Mouse (Mus musculus): ENCODE data around the gene Synpo2l. TPM values are rescaled to one million over a fixed set of nuclear protein-coding genes. Genes with fewer than 3 reads are reported as not detected.
A peak's percentile ranks its signal among the peaks of the same experiment; 100 is the strongest.
"Not testable (repeated sequence)": the region's sequence is repeated elsewhere in the genome, so short reads cannot be mapped to it uniquely, and the experiment has no call there.

Gene Synpo2l
- total and polyA plus RNA-seq, 2 experiments from 2014 or later: 0.28 to 0.33 TPM

DNA sequence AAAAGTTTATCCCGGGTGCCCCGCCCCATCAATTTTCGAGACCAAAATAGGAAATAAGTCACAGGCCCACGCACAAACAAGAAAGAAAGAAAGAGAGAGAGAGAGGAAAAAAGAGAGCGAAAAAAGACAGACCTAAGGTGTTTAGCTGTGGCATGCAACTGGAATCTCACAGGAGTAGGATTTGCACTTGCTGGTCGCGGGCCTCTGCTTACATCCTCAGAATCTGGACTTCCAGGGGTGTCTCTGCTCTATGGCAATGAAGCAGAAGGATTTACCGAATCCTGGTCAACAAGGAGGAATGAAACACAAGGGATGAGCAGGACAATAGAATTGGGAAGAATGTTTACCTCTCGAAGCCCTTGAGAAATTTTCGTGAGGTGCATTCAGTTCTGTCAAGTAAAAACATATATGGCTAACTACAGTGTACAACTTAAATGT is 26.7 kb downstream of the Synpo2l start:
- DNase-seq (ENCODE audit: low spot score) (no peak), ATAC-seq (ENCODE audit: low FRiP score) (no peak)
- 11% methylated on average over 10 of the region's 10 CpGs for WGBS
- Histone ChIP-seq H3K4me1 (ENCODE audit: insufficient read depth, low read length) (0 out of 2 replicates have a peak, but pooled peaks cover 4% of the 10 kb centered on the region), H3K4me2 (ENCODE audit: low read depth, low read length, poor library complexity, severe bottlenecking) (peak overlapping the region; percentile 71), H3K27me3 (ENCODE audit: insufficient read depth, low read length) (no peaks in the 10 kb centered on the region), H3K9me3 (ENCODE audit: low read length) (no peaks in the 10 kb centered on the region), H3K27ac (ENCODE audit: low read depth, low read length) (peak overlapping the region; percentile 93), H3K4me3 (ENCODE audit: low read depth, low read length) (peak overlapping the region; percentile 78), H3K36me3 (ENCODE audit: insufficient read depth, low read length) (no peaks in the 10 kb centered on the region), H3K9ac (replicated peaks; ENCODE audit: low read length, poor library complexity, severe bottlenecking) (peak overlapping the region; percentile 80)
- no peak for TF ChIP-seq CTCF (IDR thresholded peaks at IDR 0.05)

DNA sequence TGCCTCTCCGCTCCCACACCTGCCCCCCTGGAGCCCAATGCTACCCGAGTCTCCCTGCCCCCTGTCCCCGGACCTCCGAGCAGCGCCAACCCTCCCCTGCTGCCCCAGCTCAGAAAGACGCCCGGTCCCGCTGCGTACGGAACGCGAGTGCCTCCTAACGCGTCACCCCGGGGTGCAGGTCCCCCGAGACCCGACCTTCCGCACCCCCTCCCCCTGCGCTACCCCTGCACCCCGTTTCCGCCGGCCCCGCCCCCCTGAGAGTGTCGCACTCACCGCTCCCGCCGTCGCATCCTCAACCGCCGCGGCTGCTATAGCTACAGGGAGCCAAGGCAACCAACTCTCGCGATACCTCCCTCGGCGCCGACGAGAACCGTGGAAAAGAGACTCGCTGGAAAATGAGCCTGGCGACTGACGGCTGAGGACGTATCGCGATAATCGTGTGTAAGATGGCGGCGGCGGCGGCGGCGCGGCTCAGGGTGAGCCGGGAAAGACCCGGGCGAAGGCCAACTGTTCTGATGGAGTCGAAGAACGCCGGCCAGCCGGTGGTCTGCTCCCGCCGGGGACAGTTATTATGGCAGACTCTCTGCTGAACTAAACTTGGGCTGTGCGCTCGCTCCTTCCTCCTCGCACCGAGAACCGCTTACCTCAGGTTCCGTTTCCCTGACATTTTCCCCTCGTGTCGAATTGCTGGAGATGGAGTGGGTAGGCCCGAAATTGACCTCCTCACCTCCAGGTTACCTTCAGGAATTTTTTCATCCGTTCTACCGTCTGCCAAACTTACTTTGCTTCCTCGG is 27.3 kb downstream of the Synpo2l start, which contains the start of gene Usp54:
Usp54 (minus strand) TSS at position 420 of the 794 bp plus-strand sequence.
- H3K36me3 ChIP-seq (ENCODE audit: insufficient read depth, low read length): no peaks in the 10 kb centered on the region
- peak within 1 kb of the TSS; percentile 71 for H3K4me2 ChIP-seq (ENCODE audit: low read depth, low read length, poor library complexity, severe bottlenecking)
- H3K27me3 ChIP-seq (ENCODE audit: insufficient read depth, low read length): no peaks in the 10 kb centered on the region
- DNase-seq (ENCODE audit: low spot score) (peak; percentile 98), ATAC-seq (ENCODE audit: low FRiP score) (peak; percentile 97)
- under 1% methylated on average over 72 of the region's 73 CpGs for WGBS
- H3K4me3 ChIP-seq (ENCODE audit: low read depth, low read length): peak within 1 kb of the TSS; percentile 78
- 0 out of 2 replicates have a peak, but pooled peaks cover 4% of the 10 kb centered on the region for H3K4me1 ChIP-seq (ENCODE audit: insufficient read depth, low read length)
- no peak for TF ChIP-seq CTCF (IDR thresholded peaks at IDR 0.05)
- peak within 1 kb of the TSS; percentile 80 for H3K9ac ChIP-seq (replicated peaks; ENCODE audit: low read length, poor library complexity, severe bottlenecking)
- H3K9me3 ChIP-seq (ENCODE audit: low read length): no peaks in the 10 kb centered on the region
- peak within 1 kb of the TSS; percentile 93 for H3K27ac ChIP-seq (ENCODE audit: low read depth, low read length)

DNA sequence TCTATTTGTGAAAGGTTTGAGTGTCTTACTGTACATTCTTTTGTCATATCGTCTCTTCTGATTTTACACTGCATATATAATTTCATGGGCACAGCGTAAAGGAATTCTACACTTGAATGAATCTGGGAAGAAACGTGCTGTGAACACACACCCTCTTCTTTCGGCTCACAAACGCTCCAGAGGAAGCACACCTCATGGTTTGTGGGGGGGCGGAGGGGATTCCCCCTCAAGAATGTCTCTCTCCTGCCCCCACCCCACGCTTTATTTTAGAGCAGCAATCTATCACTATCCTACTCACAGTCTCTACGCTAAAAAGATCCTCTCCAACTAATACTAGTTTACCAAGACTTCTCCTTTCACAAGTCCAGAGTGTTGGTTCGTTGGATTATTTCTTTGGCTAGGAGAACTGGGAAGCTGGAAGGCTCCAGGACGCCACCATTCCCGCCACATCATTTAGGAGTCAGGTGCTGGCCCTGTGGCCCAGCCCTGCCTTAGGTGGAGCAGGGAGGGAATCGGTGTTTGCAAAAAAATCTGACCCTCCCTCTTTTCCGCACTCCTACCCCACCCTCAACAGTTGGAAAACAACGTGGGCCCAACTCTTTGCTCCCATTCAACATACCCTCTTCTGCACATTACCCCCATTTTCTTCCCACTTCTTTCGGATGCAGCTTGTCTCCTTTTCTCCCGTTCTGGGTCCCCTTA is 28.1 kb downstream of the Synpo2l start:
- Histone ChIP-seq H3K36me3 (ENCODE audit: insufficient read depth, low read length) (no peaks in the 10 kb centered on the region), H3K9me3 (ENCODE audit: low read length) (no peaks in the 10 kb centered on the region), H3K4me3 (ENCODE audit: low read depth, low read length) (peak overlapping the region; percentile 78), H3K9ac (replicated peaks; ENCODE audit: low read length, poor library complexity, severe bottlenecking) (peak overlapping the region; percentile 80), H3K27ac (ENCODE audit: low read depth, low read length) (peak overlapping the region; percentile 90), H3K27me3 (ENCODE audit: insufficient read depth, low read length) (no peaks in the 10 kb centered on the region), H3K4me2 (ENCODE audit: low read depth, low read length, poor library complexity, severe bottlenecking) (peak overlapping the region; percentile 71), H3K4me1 (ENCODE audit: insufficient read depth, low read length) (0 out of 2 replicates have a peak, but pooled peaks cover 4% of the 10 kb centered on the region)
- ATAC-seq (ENCODE audit: low FRiP score) (peak; percentile 67), DNase-seq (ENCODE audit: low spot score) (peak; percentile 8)
- no peak for TF ChIP-seq CTCF (IDR thresholded peaks at IDR 0.05)
- 1% methylated on average over 16 of the region's 16 CpGs for WGBS

DNA sequence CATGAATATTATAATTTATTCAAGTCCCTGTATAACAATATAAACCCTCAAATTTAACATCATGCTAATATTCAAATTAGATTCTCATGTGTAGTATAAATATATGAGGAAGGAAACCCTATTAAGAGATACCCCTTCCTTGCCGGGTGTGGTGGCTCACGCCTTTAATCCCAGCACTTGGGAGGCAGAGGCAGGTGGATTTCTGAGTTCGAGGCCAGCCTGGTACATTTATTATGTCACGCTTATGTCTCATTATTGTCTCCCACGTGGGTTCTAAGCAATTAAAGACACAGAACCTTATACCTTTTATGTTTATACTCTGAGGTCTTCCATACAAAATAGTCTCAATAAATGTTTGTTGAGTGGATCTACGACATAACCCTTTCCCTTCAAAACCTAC is 29.5 kb downstream of the Synpo2l start:
- no peak overlapping the region for H3K4me3 ChIP-seq (ENCODE audit: low read depth, low read length)
- no peak overlapping the region for H3K4me2 ChIP-seq (ENCODE audit: low read depth, low read length, poor library complexity, severe bottlenecking)
- 0 out of 2 replicates have a peak, but pooled peaks cover 4% of the 10 kb centered on the region for H3K4me1 ChIP-seq (ENCODE audit: insufficient read depth, low read length)
- H3K36me3 ChIP-seq (ENCODE audit: insufficient read depth, low read length): no peaks in the 10 kb centered on the region
- no peak for ATAC-seq (ENCODE audit: low FRiP score)
- H3K9me3 ChIP-seq (ENCODE audit: low read length): no peaks in the 10 kb centered on the region
- no peaks in the 10 kb centered on the region for H3K27me3 ChIP-seq (ENCODE audit: insufficient read depth, low read length)
- no peak overlapping the region for H3K27ac ChIP-seq (ENCODE audit: low read depth, low read length)
- DNase-seq (ENCODE audit: low spot score): no peak
- 93% methylated on average over 6 of the region's 6 CpGs for WGBS
- TF ChIP-seq CTCF (IDR thresholded peaks at IDR 0.05): no peak
- H3K9ac ChIP-seq (replicated peaks; ENCODE audit: low read length, poor library complexity, severe bottlenecking): no peak overlapping the region

DNA sequence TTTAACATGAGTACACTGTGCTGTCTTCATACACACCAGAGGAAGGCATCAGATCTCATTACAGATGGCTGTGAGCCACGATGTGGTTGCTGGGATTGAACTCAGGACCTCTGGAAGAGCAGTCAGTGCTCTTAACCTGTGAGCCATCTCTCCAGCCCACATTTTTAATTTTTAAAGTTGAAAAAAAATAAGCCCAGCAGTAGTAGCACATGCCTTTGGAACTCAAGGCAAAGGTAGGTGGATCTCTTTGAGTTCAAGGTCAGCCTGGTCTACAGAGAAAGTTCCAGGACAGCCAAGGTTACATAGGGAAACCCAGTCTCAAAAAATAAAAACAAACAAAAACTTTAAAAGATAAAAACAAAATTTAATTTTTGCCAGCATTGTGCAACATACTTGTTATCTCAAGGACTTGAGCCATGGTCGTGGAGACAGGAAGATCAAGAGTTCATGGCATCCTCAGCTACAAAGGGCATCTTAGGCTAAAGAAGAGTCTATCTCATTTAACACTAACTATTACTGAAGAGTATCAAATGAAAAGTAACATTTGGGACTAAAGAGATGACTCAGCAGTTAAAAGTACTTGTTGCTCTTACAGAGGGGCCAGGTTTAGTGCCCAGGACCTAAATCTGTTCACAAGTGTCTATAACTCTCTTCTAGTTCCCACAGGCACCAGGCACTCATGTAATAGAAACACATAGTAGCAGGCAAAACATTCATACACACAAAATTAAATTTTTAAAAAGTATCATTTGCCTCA is 30.2 kb downstream of the Synpo2l start:
- ATAC-seq (ENCODE audit: low FRiP score) (no peak), DNase-seq (ENCODE audit: low spot score) (no peak)
- Histone ChIP-seq H3K9ac (replicated peaks; ENCODE audit: low read length, poor library complexity, severe bottlenecking) (no peak overlapping the region), H3K4me3 (ENCODE audit: low read depth, low read length) (no peak overlapping the region), H3K27me3 (ENCODE audit: insufficient read depth, low read length) (no peaks in the 10 kb centered on the region), H3K9me3 (ENCODE audit: low read length) (no peaks in the 10 kb centered on the region), H3K4me1 (ENCODE audit: insufficient read depth, low read length) (0 out of 2 replicates have a peak, but pooled peaks cover 4% of the 10 kb centered on the region), H3K4me2 (ENCODE audit: low read depth, low read length, poor library complexity, severe bottlenecking) (no peak overlapping the region), H3K27ac (ENCODE audit: low read depth, low read length) (no peak overlapping the region), H3K36me3 (ENCODE audit: insufficient read depth, low read length) (no peaks in the 10 kb centered on the region)
- no peak for TF ChIP-seq CTCF (IDR thresholded peaks at IDR 0.05)
- WGBS: 88% methylated on average over 2 of the region's 2 CpGs

DNA sequence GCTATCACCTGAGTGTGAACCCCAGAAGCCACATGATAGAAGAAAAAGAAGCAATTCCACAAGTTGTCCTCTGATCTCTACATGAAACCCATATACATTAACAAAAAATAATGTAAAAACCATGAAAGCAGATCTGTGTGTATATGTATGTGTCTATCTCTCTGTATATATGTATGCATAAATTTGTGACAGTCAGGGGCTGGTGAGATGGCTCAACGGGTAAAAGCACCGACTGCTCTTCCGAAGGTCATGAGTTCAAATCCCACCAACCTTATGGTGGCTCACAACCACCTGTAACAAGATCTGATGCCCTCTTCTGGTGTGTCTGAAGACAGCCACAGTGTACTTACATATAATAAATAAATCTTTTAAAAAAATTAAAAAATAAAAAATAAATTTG is 31.2 kb downstream of the Synpo2l start:
- not testable (repeated sequence) for H3K4me2 ChIP-seq (ENCODE audit: low read depth, low read length, poor library complexity, severe bottlenecking); H3K36me3 ChIP-seq (ENCODE audit: insufficient read depth, low read length); H3K4me3 ChIP-seq (ENCODE audit: low read depth, low read length); H3K27ac ChIP-seq (ENCODE audit: low read depth, low read length); H3K4me1 ChIP-seq (ENCODE audit: insufficient read depth, low read length); H3K27me3 ChIP-seq (ENCODE audit: insufficient read depth, low read length); H3K9ac ChIP-seq (replicated peaks; ENCODE audit: low read length, poor library complexity, severe bottlenecking); ATAC-seq (ENCODE audit: low FRiP score); H3K9me3 ChIP-seq (ENCODE audit: low read length); DNase-seq (ENCODE audit: low spot score)
- 99% methylated on average over 3 of the region's 3 CpGs for WGBS

All from midbrain, postnatal 0 days (tissue).